In the genomic region with DNA sequence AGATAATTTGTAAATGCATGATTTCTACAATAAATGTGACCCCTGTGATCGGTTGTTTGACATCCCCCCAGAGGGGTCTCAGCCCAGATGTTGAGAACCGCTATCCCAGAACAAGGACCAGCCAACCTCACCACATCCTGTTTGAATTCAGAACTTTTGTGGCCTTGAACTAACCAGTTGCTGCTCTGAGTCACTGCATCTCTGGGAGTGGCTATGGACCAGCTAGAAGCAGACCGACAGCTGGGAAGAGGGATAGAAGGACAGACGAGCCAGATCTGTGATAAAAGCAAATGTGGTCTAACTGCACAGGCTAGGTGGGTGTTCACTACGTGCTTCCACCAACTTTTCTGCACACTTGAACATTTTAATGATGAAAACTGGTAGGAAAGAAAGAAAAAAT, we compare ENCODE assay signal across 26 mouse cellular contexts.
DNase-seq lines count a peak whose midpoint lies in the region; ATAC-seq lines count a peak whose summit lies in the region.
"Had no signal": no experiment of that assay in that cellular context is flagged by ENCODE, and none has a peak within 500 bp of the region (broad histone marks: within the 10 kb centered on the region; RNA-seq: fewer than 3 reads in every experiment).

No protein-coding gene starts in this region.

- H3K4me1 ChIP-seq in midbrain, embryonic 11.5 days (ENCODE audit: control insufficient read depth, insufficient read depth, low read length), result peaks cover 16% of the 10 kb centered on the region
- H3K4me1 ChIP-seq in midbrain, embryonic 14.5 days (ENCODE audit: control insufficient read depth, insufficient read depth, low read length), result peaks cover 17% of the 10 kb centered on the region
- H3K4me1 ChIP-seq in kidney, embryonic 16.5 days (ENCODE audit: insufficient read depth, low read length), result peaks cover 25% of the 10 kb centered on the region

- intact Hi-C loops in left cerebral cortex, postnatal 14 days (cut with DNase I), result no loop called here

- 81% methylated on average over 5 of the region's 5 CpGs for WGBS in midbrain, embryonic 11.5 days
- 77% methylated on average over 5 of the region's 5 CpGs for WGBS in midbrain, embryonic 14.5 days
- WGBS in kidney, embryonic 16.5 days, result 66% methylated on average over 5 of the region's 5 CpGs

- H3K27me3 ChIP-seq in midbrain, embryonic 11.5 days (ENCODE audit: control insufficient read depth, insufficient read depth, low read length), result no peaks in the 10 kb centered on the region
- H3K27me3 ChIP-seq in midbrain, embryonic 14.5 days (ENCODE audit: control insufficient read depth, insufficient read depth, low read length), result no peaks in the 10 kb centered on the region
- no peaks in the 10 kb centered on the region for H3K27me3 ChIP-seq in kidney, embryonic 16.5 days (ENCODE audit: insufficient read depth, low read length)
- H3K27me3 ChIP-seq: embryonic facial prominence, embryonic 15.5 days; forebrain, embryonic 15.5 days; hindbrain, embryonic 12.5 days had no signal

- no peaks in the 10 kb centered on the region for H3K9me3 ChIP-seq in midbrain, embryonic 11.5 days (ENCODE audit: control insufficient read depth, low read length)
- H3K9me3 ChIP-seq in midbrain, embryonic 14.5 days (ENCODE audit: control insufficient read depth, low read length), result no peaks in the 10 kb centered on the region
- H3K9me3 ChIP-seq in kidney, embryonic 16.5 days (ENCODE audit: low read length), result no peaks in the 10 kb centered on the region
- H3K9me3 ChIP-seq: embryonic facial prominence, embryonic 15.5 days; forebrain, embryonic 15.5 days; heart, embryonic 10.5 days; hindbrain, embryonic 12.5 days had no signal

- no peak overlapping the region for H3K27ac ChIP-seq in midbrain, embryonic 11.5 days (ENCODE audit: low read depth, low read length)
- no peak overlapping the region for H3K27ac ChIP-seq in midbrain, embryonic 14.5 days (replicated peaks; ENCODE audit: low read depth, low read length)
- no peak overlapping the region for H3K27ac ChIP-seq in kidney, embryonic 16.5 days (ENCODE audit: low read length)
- H3K27ac ChIP-seq: embryonic facial prominence, embryonic 15.5 days; forebrain, embryonic 10.5 days; forebrain, embryonic 15.5 days; heart, embryonic 10.5 days; hindbrain, embryonic 12.5 days had no signal

- peak; percentile 57 for DNase-seq in adrenal gland, adult 2 months
- DNase-seq in adrenal gland, adult 8-10 months, result no peak
- DNase-seq in midbrain, embryonic 11.5 days (ENCODE audit: low spot score, missing footprints), result peak; percentile 61
- DNase-seq in midbrain, embryonic 14.5 days, result no peak
- DNase-seq in NIH3T3 (ENCODE audit: low read depth), result peak; percentile 21
- no peak for DNase-seq in spleen, postnatal 4 days (ENCODE audit: low spot score in 2 of 2)
- no peak for DNase-seq in left cerebral cortex, postnatal 14 days (ENCODE audit: low spot score in 2 of 2)
- DNase-seq: B cell, adult 2 months; cerebellum, adult 11 months; cerebellum, adult 8-10 months; cerebellum, postnatal 14 days; embryo, embryonic 11 days; gastrocnemius, postnatal 10 days; heart, adult 18-20 months; heart, postnatal 10 days; heart, postnatal 4 days had no signal

- H3K36me3 ChIP-seq in midbrain, embryonic 11.5 days (ENCODE audit: control insufficient read depth, insufficient read depth, low read length), result no peaks in the 10 kb centered on the region
- H3K36me3 ChIP-seq in midbrain, embryonic 14.5 days (ENCODE audit: control insufficient read depth, insufficient read depth, low read length), result no peaks in the 10 kb centered on the region
- no peaks in the 10 kb centered on the region for H3K36me3 ChIP-seq in kidney, embryonic 16.5 days (ENCODE audit: insufficient read depth, low read length)
- H3K36me3 ChIP-seq: embryonic facial prominence, embryonic 15.5 days; forebrain, embryonic 10.5 days; forebrain, embryonic 15.5 days; heart, embryonic 10.5 days; hindbrain, embryonic 12.5 days had no signal

- H3K9ac ChIP-seq in midbrain, embryonic 11.5 days (ENCODE audit: low read length), result no peak overlapping the region
- no peak overlapping the region for H3K9ac ChIP-seq in midbrain, embryonic 14.5 days (replicated peaks; ENCODE audit: low read length)
- no peak overlapping the region for H3K9ac ChIP-seq in kidney, embryonic 16.5 days (replicated peaks; ENCODE audit: low read length)
- H3K9ac ChIP-seq: embryonic facial prominence, embryonic 15.5 days; forebrain, embryonic 15.5 days; hindbrain, embryonic 12.5 days had no signal

- no peak overlapping the region for H3K4me2 ChIP-seq in midbrain, embryonic 11.5 days
- H3K4me2 ChIP-seq in midbrain, embryonic 14.5 days (ENCODE audit: low read length), result no peak overlapping the region
- H3K4me2 ChIP-seq in kidney, embryonic 16.5 days (replicated peaks; ENCODE audit: low read depth, low read length), result no peak overlapping the region
- H3K4me2 ChIP-seq: embryonic facial prominence, embryonic 15.5 days; forebrain, embryonic 15.5 days; hindbrain, embryonic 12.5 days had no signal

- H3K4me3 ChIP-seq in midbrain, embryonic 11.5 days (ENCODE audit: low read depth, low read length), result no peak overlapping the region
- H3K4me3 ChIP-seq in midbrain, embryonic 14.5 days (replicated peaks; ENCODE audit: low read depth, low read length), result no peak overlapping the region
- no peak overlapping the region for H3K4me3 ChIP-seq in kidney, embryonic 16.5 days (ENCODE audit: low read length)
- H3K4me3 ChIP-seq: embryonic facial prominence, embryonic 15.5 days; erythroblast, embryonic 14.5 days; forebrain, embryonic 10.5 days; forebrain, embryonic 15.5 days; heart, embryonic 10.5 days; hindbrain, embryonic 12.5 days had no signal

- no peak for ATAC-seq in midbrain, embryonic 11.5 days (ENCODE audit: low FRiP score)
- no peak for ATAC-seq in midbrain, embryonic 14.5 days (ENCODE audit: low FRiP score, low TSS enrichment)
- ATAC-seq in kidney, embryonic 16.5 days (ENCODE audit: low FRiP score, low TSS enrichment), result no peak
- ATAC-seq: forebrain, embryonic 15.5 days; hindbrain, embryonic 16.5 days; inflammation-experienced regulatory T-cells, adult 6 months; intestine, postnatal 0 days had no signal

Comparison
In these comparisons a context has a peak if more than half of its experiments do, and no peak if none do; other contexts are left out.
1. DNase-seq: peak in adrenal gland, adult 2 months (single experiment), midbrain, embryonic 11.5 days (single experiment) and NIH3T3 (single experiment); none in adrenal gland, adult 8-10 months (single experiment), midbrain, embryonic 14.5 days (single experiment), spleen, postnatal 4 days (0 of 2) and left cerebral cortex, postnatal 14 days (0 of 2).